ENCODE assay signal across 7 mouse cellular contexts in the genomic region with DNA sequence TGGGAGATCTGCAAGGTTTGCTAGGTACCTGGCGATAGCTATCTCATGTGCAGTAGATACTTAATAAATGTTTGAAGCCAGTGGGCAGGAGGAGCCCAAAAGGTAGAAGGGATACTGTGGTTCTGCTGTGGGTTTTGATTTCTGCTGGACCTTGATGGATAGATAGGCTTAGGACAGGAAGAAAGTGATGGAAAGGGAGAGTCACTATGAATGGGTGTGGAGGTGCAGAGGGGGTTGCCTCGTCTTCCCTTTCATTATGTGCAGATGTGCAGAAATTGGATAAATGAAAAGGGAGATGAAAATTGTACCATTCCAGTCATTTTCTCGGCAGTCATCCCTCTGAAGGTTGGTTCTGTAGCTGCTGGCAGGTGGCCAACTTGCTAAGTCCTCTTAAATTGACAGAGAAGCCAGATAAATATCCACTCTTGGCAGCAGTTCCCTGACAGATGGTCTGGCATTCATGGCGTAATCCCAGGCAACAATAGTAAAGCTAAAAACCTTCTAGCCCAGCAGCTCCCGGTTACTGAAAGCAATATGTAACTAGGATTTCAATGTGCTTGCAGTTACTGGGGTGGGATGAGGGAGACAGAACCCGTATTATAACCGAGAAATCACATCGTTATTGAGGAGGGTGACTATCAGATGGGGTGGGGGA.
DNase-seq lines count a peak whose midpoint lies in the region; ATAC-seq and TF ChIP-seq lines count a peak whose summit lies in the region.

No protein-coding gene starts in this region.

- WGBS in hindbrain, embryonic 14.5 days, result 19% methylated on average over 8 of the region's 8 CpGs
- 37% methylated on average over 8 of the region's 8 CpGs for WGBS in lung, postnatal 0 days

- no peaks in the 10 kb centered on the region for H3K9me3 ChIP-seq in hindbrain, embryonic 14.5 days (ENCODE audit: control insufficient read depth, low read length)
- H3K9me3 ChIP-seq in lung, postnatal 0 days (ENCODE audit: low read length), result no peaks in the 10 kb centered on the region

- peak; percentile 52 for DNase-seq in adipocyte (ENCODE audit: low spot score)
- DNase-seq in adrenal gland, postnatal 25 days, result peak; percentile 62
- DNase-seq in fibroblast of lung, adult 2 months (ENCODE audit: low read depth), result peak; percentile 2
- peak; percentile 86 for DNase-seq in hindbrain, embryonic 14.5 days (ENCODE audit: low spot score)
- peak; percentile 18 for DNase-seq in lung, postnatal 0 days (ENCODE audit: low spot score)
- peak; percentile 90 for DNase-seq in right cerebral cortex, adult 18-20 months
- DNase-seq in thymus, postnatal 14 days, result no peak

- no peak overlapping the region for H3K9ac ChIP-seq in hindbrain, embryonic 14.5 days
- no peak overlapping the region for H3K9ac ChIP-seq in lung, postnatal 0 days (replicated peaks; ENCODE audit: low read depth)

- no peaks in the 10 kb centered on the region for H3K36me3 ChIP-seq in hindbrain, embryonic 14.5 days (replicated peaks; ENCODE audit: control insufficient read depth, insufficient read depth)
- no peaks in the 10 kb centered on the region for H3K36me3 ChIP-seq in lung, postnatal 0 days (ENCODE audit: insufficient read depth, low read length)

- no peak for TF ChIP-seq EP300 in lung, postnatal 0 days (IDR thresholded peaks at IDR 0.05)

- no peak for TF ChIP-seq CTCF in lung, postnatal 0 days (IDR thresholded peaks at IDR 0.05)

- H3K27ac ChIP-seq in hindbrain, embryonic 14.5 days, result peak overlapping the region; percentile 68
- H3K27ac ChIP-seq in lung, postnatal 0 days (ENCODE audit: low read length), result no peak overlapping the region

- H3K4me1 ChIP-seq in hindbrain, embryonic 14.5 days (replicated peaks; ENCODE audit: control insufficient read depth, insufficient read depth, low read length), result peaks cover 23% of the 10 kb centered on the region; the same call in 1 of the 2 replicates
- H3K4me1 ChIP-seq in lung, postnatal 0 days (ENCODE audit: insufficient read depth, low read depth, low read length), result no peaks in the 10 kb centered on the region

- no peaks in the 10 kb centered on the region for H3K27me3 ChIP-seq in hindbrain, embryonic 14.5 days (ENCODE audit: control insufficient read depth, insufficient read depth, low read length)
- no peaks in the 10 kb centered on the region for H3K27me3 ChIP-seq in lung, postnatal 0 days (replicated peaks; ENCODE audit: insufficient read depth, low read length)

- 0 out of 2 replicates have a peak overlapping the region, but pooled peaks have one; percentile 11 for H3K4me2 ChIP-seq in hindbrain, embryonic 14.5 days (replicated peaks)
- H3K4me2 ChIP-seq in lung, postnatal 0 days (replicated peaks; ENCODE audit: low read depth, low read length), result no peak overlapping the region

- peak; percentile 84 for ATAC-seq in hindbrain, embryonic 14.5 days (ENCODE audit: low FRiP score)
- no peak for ATAC-seq in lung, postnatal 0 days

- no peak overlapping the region for H3K4me3 ChIP-seq in hindbrain, embryonic 14.5 days (replicated peaks; ENCODE audit: low read length)
- H3K4me3 ChIP-seq in lung, postnatal 0 days (ENCODE audit: low read depth, low read length), result no peak overlapping the region
